Mouse (Mus musculus): ENCODE measurements around the gene 4930415O20Rik. TPM values are rescaled to one million over a fixed set of nuclear protein-coding genes. Genes with fewer than 3 reads are reported as not detected.
A peak's percentile ranks its signal among the peaks of the same experiment; 100 is the strongest.

Gene 4930415O20Rik
- polyA plus RNA-seq, 1 experiment, result not detected

GRCm38 (mm10) chr15:98602191-98602881, 31.5 kb downstream of the 4930415O20Rik start:
- no peak overlapping the region for H3K4me3 ChIP-seq (replicated peaks; ENCODE audit: extremely low read depth, low read depth, low read length)
- no peak for TF ChIP-seq CTCF (IDR thresholded peaks at IDR 0.05; ENCODE audit: insufficient read depth, low read length)
- TF ChIP-seq POLR2A (IDR thresholded peaks at IDR 0.05; ENCODE audit: borderline replicate concordance, extremely low read depth, low read depth, low read length), result no peak
- WGBS, result 38% methylated on average over 13 of the region's 13 CpGs
- DNase-seq, result no peak
- H3K4me1 ChIP-seq (ENCODE audit: control insufficient read depth, insufficient read depth, low read length), result peaks cover 3% of the 10 kb centered on the region; the same call in 1 of the 2 replicates

GRCm38 (mm10) chr15:98602921-98603458, 32.2 kb downstream of the 4930415O20Rik start:
- DNase-seq, result no peak

GRCm38 (mm10) chr15:98604041-98604575, 33.3 kb downstream of the 4930415O20Rik start:
- H3K4me3 ChIP-seq (replicated peaks; ENCODE audit: extremely low read depth, low read depth, low read length), result no peak overlapping the region
- 89% methylated on average over 24 of the region's 24 CpGs for WGBS
- peaks cover 6% of the 10 kb centered on the region; the same call in 1 of the 2 replicates for H3K4me1 ChIP-seq (ENCODE audit: control insufficient read depth, insufficient read depth, low read length)
- no peak for TF ChIP-seq POLR2A (IDR thresholded peaks at IDR 0.05; ENCODE audit: borderline replicate concordance, extremely low read depth, low read depth, low read length)
- no peak for TF ChIP-seq CTCF (IDR thresholded peaks at IDR 0.05; ENCODE audit: insufficient read depth, low read length)
- no peak for DNase-seq

More at GRCm38 (mm10) chr15:98602921-98603458, 32.2 kb downstream of the 4930415O20Rik start:
- 34% methylated on average over 4 of the region's 4 CpGs for WGBS
- TF ChIP-seq CTCF (IDR thresholded peaks at IDR 0.05; ENCODE audit: insufficient read depth, low read length) (no peak), POLR2A (IDR thresholded peaks at IDR 0.05; ENCODE audit: borderline replicate concordance, extremely low read depth, low read depth, low read length) (no peak)
- no peak overlapping the region for H3K4me3 ChIP-seq (replicated peaks; ENCODE audit: extremely low read depth, low read depth, low read length)
- H3K4me1 ChIP-seq (ENCODE audit: control insufficient read depth, insufficient read depth, low read length), result peaks cover 4% of the 10 kb centered on the region; the same call in 1 of the 2 replicates

GRCm38 (mm10) chr15:98606051-98606536, 35.3 kb downstream of the 4930415O20Rik start:
- peaks cover 6% of the 10 kb centered on the region; the same call in 1 of the 2 replicates for H3K4me1 ChIP-seq (ENCODE audit: control insufficient read depth, insufficient read depth, low read length)
- 61% methylated on average over 12 of the region's 12 CpGs for WGBS
- no peak overlapping the region for H3K4me3 ChIP-seq (replicated peaks; ENCODE audit: extremely low read depth, low read depth, low read length)
- DNase-seq, result no peak
- no peak for TF ChIP-seq CTCF (IDR thresholded peaks at IDR 0.05; ENCODE audit: insufficient read depth, low read length)
- TF ChIP-seq POLR2A (IDR thresholded peaks at IDR 0.05; ENCODE audit: borderline replicate concordance, extremely low read depth, low read depth, low read length), result no peak

GRCm38 (mm10) chr15:98606739-98607138, 35.9 kb downstream of the 4930415O20Rik start:
- Histone ChIP-seq H3K4me1 (ENCODE audit: control insufficient read depth, insufficient read depth, low read length) (peaks cover 6% of the 10 kb centered on the region; the same call in 1 of the 2 replicates), H3K4me3 (replicated peaks; ENCODE audit: extremely low read depth, low read depth, low read length) (no peak overlapping the region)
- 67% methylated on average over 9 of the region's 9 CpGs for WGBS
- DNase-seq, result no peak
- no peak for TF ChIP-seq POLR2A (IDR thresholded peaks at IDR 0.05; ENCODE audit: borderline replicate concordance, extremely low read depth, low read depth, low read length)
- TF ChIP-seq CTCF (IDR thresholded peaks at IDR 0.05; ENCODE audit: insufficient read depth, low read length), result no peak

- DNase-seq, result no peak
- no peak for TF ChIP-seq POLR2A (IDR thresholded peaks at IDR 0.05; ENCODE audit: borderline replicate concordance, extremely low read depth, low read depth, low read length)
- WGBS, result 22% methylated on average over 4 of the region's 4 CpGs
- no peak overlapping the region for H3K4me3 ChIP-seq (replicated peaks; ENCODE audit: extremely low read depth, low read depth, low read length)
- peaks cover 6% of the 10 kb centered on the region; the same call in 1 of the 2 replicates for H3K4me1 ChIP-seq (ENCODE audit: control insufficient read depth, insufficient read depth, low read length)
Observed at GRCm38 (mm10) chr15:98607557-98607956, 36.8 kb downstream of the 4930415O20Rik start.

GRCm38 (mm10) chr15:98608058-98608783, 37.4 kb downstream of the 4930415O20Rik start:
- H3K4me3 ChIP-seq (replicated peaks; ENCODE audit: extremely low read depth, low read depth, low read length), result peak overlapping the region; percentile 63
- WGBS, result 9% methylated on average over 10 of the region's 10 CpGs
- DNase-seq, result no peak
- peaks cover 6% of the 10 kb centered on the region; the same call in 1 of the 2 replicates for H3K4me1 ChIP-seq (ENCODE audit: control insufficient read depth, insufficient read depth, low read length)
- no peak for TF ChIP-seq CTCF (IDR thresholded peaks at IDR 0.05; ENCODE audit: insufficient read depth, low read length)
- no peak for TF ChIP-seq POLR2A (IDR thresholded peaks at IDR 0.05; ENCODE audit: borderline replicate concordance, extremely low read depth, low read depth, low read length)

GRCm38 (mm10) chr15:98608784-98609250, 38.0 kb downstream of the 4930415O20Rik start:
- TF ChIP-seq POLR2A (IDR thresholded peaks at IDR 0.05; ENCODE audit: borderline replicate concordance, extremely low read depth, low read depth, low read length) (no peak), CTCF (IDR thresholded peaks at IDR 0.05; ENCODE audit: insufficient read depth, low read length) (no peak)
- peak; percentile 42 for DNase-seq
- WGBS, result 1% methylated on average over 22 of the region's 26 CpGs
- H3K4me3 ChIP-seq (replicated peaks; ENCODE audit: extremely low read depth, low read depth, low read length), result peak overlapping the region; percentile 63
- H3K4me1 ChIP-seq (ENCODE audit: control insufficient read depth, insufficient read depth, low read length), result peaks cover 6% of the 10 kb centered on the region; the same call in 1 of the 2 replicates
